Mouse (Mus musculus): ENCODE results near the gene Ltbp4.

Ltbp4 gene

GRCm38 (mm10) chr7:27337175-27337853 lies at the start of gene Ltbp4:
TSS of gene Ltbp4 (minus strand) at chr7:27337692.
- DNase-seq (ENCODE audit: low spot score), result no peak

- no peak for DNase-seq (ENCODE audit: low spot score)
Observed at GRCm38 (mm10) chr7:27384731-27385130, 47.2 kb upstream of the Ltbp4 start.

GRCm38 (mm10) chr7:27384134-27384533 lies 46.6 kb upstream of the Ltbp4 start:
- DNase-seq (ENCODE audit: low spot score), result no peak

GRCm38 (mm10) chr7:27383233-27383632 lies 45.7 kb upstream of the Ltbp4 start:
- no peak for DNase-seq (ENCODE audit: low spot score)

GRCm38 (mm10) chr7:27381560-27381959 lies 44.1 kb upstream of the Ltbp4 start:
- no peak for DNase-seq (ENCODE audit: low spot score)

GRCm38 (mm10) chr7:27381009-27381408 lies 43.5 kb upstream of the Ltbp4 start:
- no peak for DNase-seq (ENCODE audit: low spot score)

GRCm38 (mm10) chr7:27379836-27380235 lies 42.3 kb upstream of the Ltbp4 start:
- no peak for DNase-seq (ENCODE audit: low spot score)

- DNase-seq (ENCODE audit: low spot score), result no peak
Observed at GRCm38 (mm10) chr7:27378431-27378830, 40.9 kb upstream of the Ltbp4 start.

- no peak for DNase-seq (ENCODE audit: low spot score)
Observed at GRCm38 (mm10) chr7:27375274-27375673, 37.8 kb upstream of the Ltbp4 start.

GRCm38 (mm10) chr7:27371715-27372462 lies 34.4 kb upstream of the Ltbp4 start:
- no peak for DNase-seq (ENCODE audit: low spot score)

- DNase-seq (ENCODE audit: low spot score), result no peak
Observed at GRCm38 (mm10) chr7:27369111-27369510, 31.6 kb upstream of the Ltbp4 start.

GRCm38 (mm10) chr7:27367976-27368375 lies 30.5 kb upstream of the Ltbp4 start:
- no peak for DNase-seq (ENCODE audit: low spot score)

GRCm38 (mm10) chr7:27366082-27366844 lies 28.8 kb upstream of the Ltbp4 start:
- no peak for DNase-seq (ENCODE audit: low spot score)

- DNase-seq (ENCODE audit: low spot score), result no peak
Observed at GRCm38 (mm10) chr7:27364379-27364778, 26.9 kb upstream of the Ltbp4 start.

GRCm38 (mm10) chr7:27361283-27361946 lies 23.9 kb upstream of the Ltbp4 start:
- peak; percentile 98 for DNase-seq (ENCODE audit: low spot score)

GRCm38 (mm10) chr7:27360749-27361148 lies 23.3 kb upstream of the Ltbp4 start:
- no peak for DNase-seq (ENCODE audit: low spot score)

GRCm38 (mm10) chr7:27359706-27360358 lies 22.3 kb upstream of the Ltbp4 start:
- DNase-seq (ENCODE audit: low spot score), result no peak

GRCm38 (mm10) chr7:27359162-27359561 lies 21.7 kb upstream of the Ltbp4 start:
- DNase-seq (ENCODE audit: low spot score), result no peak

- DNase-seq (ENCODE audit: low spot score), result no peak
Observed at GRCm38 (mm10) chr7:27357595-27357978, 20.1 kb upstream of the Ltbp4 start.

- no peak for DNase-seq (ENCODE audit: low spot score)
Observed at GRCm38 (mm10) chr7:27356861-27357594, 19.5 kb upstream of the Ltbp4 start, which contains the start of gene Gm20479. TSS of gene Gm20479 (minus strand) at chr7:27357419.

- DNase-seq (ENCODE audit: low spot score), result no peak
Observed at GRCm38 (mm10) chr7:27356248-27356647, 18.8 kb upstream of the Ltbp4 start.
